Mouse (Mus musculus) myocyte (in vitro differentiated cells): Measurements from ENCODE around the gene Chmp4b. TPM values are rescaled to one million over a fixed set of nuclear protein-coding genes. Genes with fewer than 3 reads are reported as not detected.

Source experiments
- H3K27me3 ChIP-seq: one replicate; pipeline ENCODE4 v1.6.1; 2011; ENCODE audit not compliant: control insufficient read depth, insufficient read depth, insufficient read length
- H3K36me3 ChIP-seq: one replicate; pipeline ENCODE4 v1.6.1; 2011; ENCODE audit not compliant: control insufficient read depth, insufficient read depth
- H3K4me2 ChIP-seq: one replicate; pipeline ENCODE4 v1.6.1; 2011; ENCODE audit warnings: low read depth, control low read depth
- H3K4me3 ChIP-seq: one replicate; pipeline ENCODE4 v1.5.1; 2011; ENCODE audit warnings: mild to moderate bottlenecking, control low read depth, moderate library complexity
- H3K79me2 ChIP-seq: one replicate; pipeline ENCODE4 v1.6.1; 2011; ENCODE audit not compliant: control insufficient read depth, insufficient read depth
- H3ac ChIP-seq: one replicate; pipeline ENCODE4 v1.6.1; 2011; ENCODE audit not compliant: control insufficient read depth, insufficient read length
- CEBPB ChIP-seq: IDR thresholded peaks from 2 replicates; pipeline ENCODE4 v1.6.1; 2011; ENCODE audit warnings: mild to moderate bottlenecking, moderate library complexity; ENCODE audit not compliant: poor library complexity, insufficient read depth, severe bottlenecking
- E2F4 ChIP-seq: IDR thresholded peaks from one replicate; pipeline ENCODE4 v1.6.1; 2011; ENCODE audit warnings: mild to moderate bottlenecking, control low read depth, moderate library complexity; ENCODE audit not compliant: insufficient read depth
- MAX ChIP-seq: IDR thresholded peaks from one replicate; pipeline ENCODE4 v1.6.1; 2011; ENCODE audit warnings: low read depth, mild to moderate bottlenecking, control low read depth
- MYOD1 ChIP-seq, 3 experiments: IDR thresholded peaks; one replicate each; pipeline ENCODE4 v1.6.1; 2011; ENCODE audit warnings: control low read depth in 2 of 3, low read depth in 2 of 3, mild to moderate bottlenecking in 2 of 3, moderate library complexity in 1 of 3; ENCODE audit not compliant: insufficient read length in 2 of 3, control insufficient read depth in 1 of 3
- MYOG ChIP-seq, 3 experiments: IDR thresholded peaks; one replicate each; pipeline ENCODE4 v1.6.1; 2011; ENCODE audit warnings: control low read depth in 2 of 3, low read depth in 2 of 3, mild to moderate bottlenecking in 2 of 3; ENCODE audit not compliant: insufficient read length in 2 of 3, control insufficient read depth in 1 of 3, insufficient read depth in 1 of 3
- POLR2A ChIP-seq: IDR thresholded peaks from one replicate; pipeline ENCODE4 v1.6.1; 2011; ENCODE audit warnings: low read depth, mild to moderate bottlenecking, control low read depth, moderate library complexity; ENCODE audit not compliant: insufficient read length
- POLR2AphosphoS2 ChIP-seq: IDR thresholded peaks from one replicate; pipeline ENCODE4 v1.6.1; 2011; ENCODE audit warnings: low read depth, control low read depth; ENCODE audit not compliant: insufficient read length
- REST ChIP-seq: IDR thresholded peaks from one replicate; pipeline ENCODE4 v1.6.1; 2011; ENCODE audit warnings: mild to moderate bottlenecking, control low read depth, moderate library complexity; ENCODE audit not compliant: insufficient read depth, insufficient read length
- SRF ChIP-seq: IDR thresholded peaks from one replicate; pipeline ENCODE4 v1.6.1; 2011; ENCODE audit warnings: low read depth; ENCODE audit not compliant: control insufficient read depth, insufficient read length
- TCF12 ChIP-seq: IDR thresholded peaks from one replicate; pipeline ENCODE4 v1.6.1; 2011; ENCODE audit warnings: mild to moderate bottlenecking, control low read depth; ENCODE audit not compliant: poor library complexity, insufficient read depth, severe bottlenecking
- TCF3 ChIP-seq: IDR thresholded peaks from one replicate; pipeline ENCODE4 v1.6.1; 2011; ENCODE audit warnings: low read depth, control low read depth; ENCODE audit not compliant: insufficient read length
- USF1 ChIP-seq: IDR thresholded peaks from one replicate; pipeline ENCODE4 v1.6.1; 2011; ENCODE audit warnings: low read depth, mild to moderate bottlenecking, control low read depth, moderate library complexity
- polyA plus RNA-seq: library from polyadenylated mRNA; unstranded; fragments of >200 nt; fragmentation: generic; extraction: Trizol; gene quantifications from one replicate; pipeline ENCODE4 v1.2.1, GENCODE M21; 2012; ENCODE audit warnings: missing spikeins

Gene Chmp4b
- polyA plus RNA-seq, 1 experiment = 172 TPM

DNA sequence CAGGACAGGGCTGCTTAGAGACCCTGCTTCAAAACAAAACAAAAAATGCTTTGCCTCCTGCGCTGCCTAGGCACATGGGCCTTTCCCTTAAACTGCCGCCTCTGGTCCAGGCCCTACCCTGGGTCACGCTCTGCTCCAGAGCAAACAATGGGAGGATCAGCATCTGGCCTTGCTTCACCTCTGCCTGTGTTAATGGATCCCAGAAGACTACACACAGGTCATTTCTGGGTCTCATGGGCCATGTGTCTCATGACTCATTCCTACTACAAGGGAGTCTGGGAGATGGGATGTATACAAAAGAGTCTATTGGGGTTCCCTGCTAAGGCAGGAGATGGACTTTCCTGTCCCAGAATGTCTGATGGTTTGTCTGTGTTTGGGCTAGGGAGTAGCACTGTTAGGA lies 45.2 kb downstream of the Chmp4b start:
- H3K27me3 ChIP-seq = no peaks in the 10 kb centered on the region
- TF ChIP-seq MYOG (IDR thresholded peaks at IDR 0.05; ENCODE audit: control insufficient read depth in 1 of 3, insufficient read depth in 1 of 3, insufficient read length in 2 of 3, low read depth in 2 of 3) (no peak), USF1 (no peak), MYOD1 (IDR thresholded peaks at IDR 0.05; ENCODE audit: control insufficient read depth in 1 of 3, insufficient read length in 2 of 3, low read depth in 2 of 3) (no peak), TCF12 (no peak), REST (no peak), MAX (no peak), POLR2AphosphoS2 (peak; percentile 30), TCF3 (no peak)
- no peaks in the 10 kb centered on the region for H3K79me2 ChIP-seq
- peaks cover 13% of the 10 kb centered on the region for H3K36me3 ChIP-seq
- H3K4me3 ChIP-seq = no peak overlapping the region
- no peak overlapping the region for H3ac ChIP-seq
- no peak overlapping the region for H3K4me2 ChIP-seq

DNA sequence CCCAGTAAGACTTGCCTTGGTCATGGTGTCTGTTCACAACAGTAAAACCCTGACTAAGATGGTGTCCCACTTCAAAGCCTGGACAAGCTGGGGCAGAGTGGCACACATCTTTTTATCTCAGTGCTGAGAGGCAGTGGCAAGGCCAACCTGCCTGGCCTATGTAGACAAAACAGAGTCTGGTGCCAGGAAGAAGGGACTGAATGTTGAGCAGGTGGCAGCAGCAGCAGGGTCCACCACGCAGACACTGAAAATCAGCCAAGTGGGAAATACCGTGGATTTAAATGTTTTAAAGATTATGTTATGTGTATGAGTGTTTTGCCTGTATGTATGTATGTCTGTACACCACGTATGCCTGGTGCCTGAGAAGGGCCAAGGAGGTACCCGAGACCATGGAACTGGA lies 47.9 kb downstream of the Chmp4b start:
- H3K4me3 ChIP-seq = no peak overlapping the region
- no peaks in the 10 kb centered on the region for H3K27me3 ChIP-seq
- peaks cover 8% of the 10 kb centered on the region for H3K36me3 ChIP-seq
- H3ac ChIP-seq = no peak overlapping the region
- no peak for TF ChIP-seq SRF
- TF ChIP-seq E2F4 = no peak
- TF ChIP-seq REST = no peak
- no peaks in the 10 kb centered on the region for H3K79me2 ChIP-seq
- H3K4me2 ChIP-seq = no peak overlapping the region

DNA sequence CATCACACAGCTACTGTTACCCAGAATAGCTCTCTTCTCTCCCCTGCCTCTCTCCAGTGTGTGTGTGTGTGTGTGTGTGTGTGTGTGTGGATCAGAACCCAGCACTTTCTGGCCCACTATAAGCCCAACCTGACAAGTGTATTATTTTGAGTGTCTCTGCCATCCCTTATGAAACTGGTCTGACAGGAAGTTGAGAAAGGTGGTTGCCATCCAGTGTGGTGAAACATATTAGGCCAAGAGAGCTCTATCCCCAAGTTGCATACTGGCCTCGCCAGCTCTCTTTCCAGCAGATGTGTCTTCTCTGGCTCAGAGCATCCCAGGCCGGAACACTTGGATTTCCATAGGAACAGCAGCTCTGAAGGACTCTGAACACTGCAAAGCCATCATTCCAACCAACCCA lies 48.7 kb downstream of the Chmp4b start:
- H3K4me2 ChIP-seq = no peak overlapping the region
- H3K27me3 ChIP-seq = no peaks in the 10 kb centered on the region
- H3K4me3 ChIP-seq = no peak overlapping the region
- H3K79me2 ChIP-seq = no peaks in the 10 kb centered on the region
- no peak overlapping the region for H3ac ChIP-seq
- TF ChIP-seq POLR2A = no peak
- TF ChIP-seq REST = no peak
- no peak for TF ChIP-seq MAX
- TF ChIP-seq E2F4 = no peak
- no peak for TF ChIP-seq TCF12
- TF ChIP-seq POLR2AphosphoS2 = no peak
- no peak for TF ChIP-seq TCF3
- TF ChIP-seq USF1 = no peak
- no peak for TF ChIP-seq MYOD1 (IDR thresholded peaks at IDR 0.05; ENCODE audit: control insufficient read depth in 1 of 3, insufficient read length in 2 of 3, low read depth in 2 of 3)
- no peak for TF ChIP-seq SRF
- TF ChIP-seq CEBPB = no peak
- TF ChIP-seq MYOG (IDR thresholded peaks at IDR 0.05; ENCODE audit: control insufficient read depth in 1 of 3, insufficient read depth in 1 of 3, insufficient read length in 2 of 3, low read depth in 2 of 3) = no peak
- peaks cover 6% of the 10 kb centered on the region for H3K36me3 ChIP-seq

DNA sequence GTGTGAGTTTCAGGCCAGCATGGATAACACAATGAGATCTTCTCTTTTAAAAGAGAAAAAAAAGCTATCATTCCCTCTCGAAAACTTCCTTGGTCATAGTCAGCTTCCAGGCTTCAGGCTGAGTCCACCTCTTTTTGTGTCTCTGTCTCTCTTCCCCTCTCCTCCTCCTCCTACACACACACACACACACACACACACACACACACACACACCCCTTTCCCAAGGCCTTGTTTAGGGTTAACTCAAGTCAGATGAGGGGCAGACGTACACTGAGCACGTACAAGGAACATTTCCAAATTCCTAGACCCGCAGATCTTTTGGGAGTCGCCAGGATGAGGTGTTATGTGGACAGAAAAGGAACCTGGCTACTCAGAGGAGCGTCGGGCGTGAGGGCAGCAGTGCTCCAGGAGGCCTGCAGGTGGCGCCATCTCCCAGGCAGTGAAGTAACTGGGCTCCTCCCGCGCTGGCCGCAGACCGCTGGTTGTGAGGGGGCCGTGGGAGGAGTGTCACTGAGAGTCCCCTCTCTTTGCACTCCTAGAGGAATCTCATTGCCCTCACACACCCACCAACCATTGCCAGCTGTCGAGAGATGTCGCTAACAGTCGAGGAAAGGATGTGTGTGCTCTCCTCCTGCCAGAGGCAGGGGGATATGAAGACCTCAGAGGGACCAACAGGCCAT lies 51.3 kb downstream of the Chmp4b start:
- TF ChIP-seq MYOD1 (IDR thresholded peaks at IDR 0.05; ENCODE audit: control insufficient read depth in 1 of 3, insufficient read length in 2 of 3, low read depth in 2 of 3) (peak in 2 of 3 experiments; percentile 3 to 42), MYOG (IDR thresholded peaks at IDR 0.05; ENCODE audit: control insufficient read depth in 1 of 3, insufficient read depth in 1 of 3, insufficient read length in 2 of 3, low read depth in 2 of 3) (peak in 1 of 3 experiments; percentile 6), CEBPB (no peak)
- Histone ChIP-seq H3K4me3 (no peak overlapping the region), H3K4me2 (peak overlapping the region; percentile 53), H3ac (no peak overlapping the region), H3K79me2 (no peaks in the 10 kb centered on the region), H3K27me3 (no peaks in the 10 kb centered on the region), H3K36me3 (peaks cover 6% of the 10 kb centered on the region)

DNA sequence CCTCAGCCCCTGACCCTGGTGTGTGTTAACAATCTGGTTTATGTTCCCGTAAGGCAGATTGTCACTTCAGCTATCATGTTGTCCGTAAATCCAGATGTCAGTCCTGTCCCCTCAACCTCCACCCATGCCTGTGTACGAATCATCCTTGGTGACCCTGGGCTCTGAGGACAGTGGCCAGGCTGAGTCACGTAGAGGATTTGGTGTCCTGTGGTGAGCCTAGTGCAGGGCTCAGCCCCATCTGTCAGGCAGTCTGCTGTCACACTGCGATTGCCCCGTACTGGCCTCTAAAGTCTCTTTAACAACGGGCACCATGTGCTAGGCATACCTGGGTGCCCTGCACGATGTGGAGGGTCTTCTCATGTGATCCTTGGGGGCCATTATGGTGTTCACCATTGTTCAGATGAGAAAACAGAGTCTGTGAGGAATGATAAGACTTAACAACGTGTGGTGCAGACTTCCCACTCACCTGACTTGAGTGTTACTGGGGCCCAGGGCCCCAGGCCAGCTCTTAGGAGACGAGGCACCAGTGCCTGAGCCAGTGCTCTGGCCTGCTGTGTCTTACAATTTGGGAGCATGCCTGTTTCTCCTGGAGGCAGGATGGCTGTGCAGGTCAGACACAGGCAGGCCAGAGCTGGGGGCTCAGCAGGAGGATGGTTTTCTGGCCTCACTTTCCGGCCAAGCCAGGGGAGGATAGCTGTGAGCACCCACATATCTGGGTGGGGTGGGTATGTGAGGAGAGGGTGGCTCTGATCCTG lies 55.2 kb downstream of the Chmp4b start:
- TF ChIP-seq POLR2AphosphoS2 (no peak), MAX (no peak), MYOD1 (IDR thresholded peaks at IDR 0.05; ENCODE audit: control insufficient read depth in 1 of 3, insufficient read length in 2 of 3, low read depth in 2 of 3) (peak in 1 of 3 experiments; percentile 24), MYOG (IDR thresholded peaks at IDR 0.05; ENCODE audit: control insufficient read depth in 1 of 3, insufficient read depth in 1 of 3, insufficient read length in 2 of 3, low read depth in 2 of 3) (peak in 1 of 3 experiments; percentile 10)

More for the DNA sequence above, 55.2 kb downstream of the Chmp4b start:
- no peak overlapping the region for H3K4me3 ChIP-seq
- H3K79me2 ChIP-seq = no peaks in the 10 kb centered on the region
- no peak overlapping the region for H3K4me2 ChIP-seq
- H3ac ChIP-seq = no peak overlapping the region
- no peaks in the 10 kb centered on the region for H3K36me3 ChIP-seq
- no peaks in the 10 kb centered on the region for H3K27me3 ChIP-seq
